Mouse (Mus musculus) liver, embryonic 11.5 days (tissue): ENCODE measurements around the gene Ssb. TPM values are rescaled to one million over a fixed set of nuclear protein-coding genes. Genes with fewer than 3 reads are reported as not detected.
A peak's percentile ranks its signal among the peaks of the same experiment; 100 is the strongest.

Experiments
- ATAC-seq: fragments of 200-750 bp; cut with Nextera tagmentation; replicated peaks from 2 replicates; pipeline ENCODE4 v1.8.0; 2017; ENCODE audit warnings: moderate number of reproducible peaks, mild to moderate bottlenecking, moderate TSS enrichment, moderate library complexity; ENCODE audit not compliant: low FRiP score
- DNase-seq: peaks from one replicate; pipeline ENCODE4 v3.0.0-alpha.2; 2017; ENCODE audit warnings: low spot score
- H3K27ac ChIP-seq: fragments of 300-500 bp; sonication (generic); 2 replicates; pipeline ENCODE4 v1.5.1; 2014; ENCODE audit warnings: mild to moderate bottlenecking, low read depth, low read length, control low read depth
- H3K27me3 ChIP-seq: fragments of 300-500 bp; sonication (generic); replicated peaks from 2 replicates; pipeline ENCODE4 v1.6.1; 2014; ENCODE audit warnings: low read length, mixed read lengths; ENCODE audit not compliant: control insufficient read depth, insufficient read depth
- H3K36me3 ChIP-seq: fragments of 300-500 bp; sonication (generic); 2 replicates; pipeline ENCODE4 v1.6.1; 2014; ENCODE audit warnings: mild to moderate bottlenecking, low read length, moderate library complexity, mixed read lengths; ENCODE audit not compliant: control insufficient read depth, insufficient read depth
- H3K4me1 ChIP-seq: fragments of 300-500 bp; sonication (generic); replicated peaks from 2 replicates; pipeline ENCODE4 v1.6.1; 2014; ENCODE audit warnings: low read length, mixed read lengths; ENCODE audit not compliant: control insufficient read depth, insufficient read depth
- H3K4me2 ChIP-seq: fragments of 300-500 bp; sonication (generic); 2 replicates; pipeline ENCODE4 v1.6.1; 2014; ENCODE audit warnings: mild to moderate bottlenecking, control low read depth, moderate library complexity
- H3K4me3 ChIP-seq: fragments of 300-500 bp; sonication (generic); 2 replicates; pipeline ENCODE4 v1.5.1; 2014; ENCODE audit warnings: low read depth, low read length, control low read depth
- H3K9ac ChIP-seq: fragments of 300-500 bp; sonication (generic); 2 replicates; pipeline ENCODE4 v1.6.1; 2014; ENCODE audit warnings: low read depth, low read length, control low read depth
- H3K9me3 ChIP-seq: fragments of 300-500 bp; sonication (generic); 2 replicates; pipeline ENCODE4 v1.6.1; 2016; ENCODE audit warnings: low read length, inconsistent platforms, mixed read lengths; ENCODE audit not compliant: control insufficient read depth
- WGBS: fragments of 180-500 bp; shearing (Covaris S2); extraction: QIAGEN DNeasy Blood & Tissue Kit; methylation state at CpG from one replicate; pipeline ENCODE4 v1.1.7; 2014; 5-methylcytosine and 5-hydroxymethylcytosine counted together
- polyA plus RNA-seq: library from polyadenylated mRNA; unstranded; fragments of >200 nt; fragmentation: Nextera tagmentation; extraction: Ambion mirVana; gene quantifications from 2 replicates; pipeline ENCODE4 v1.2.1, GENCODE M21; 2014

The Ssb gene
- polyA plus RNA-seq, 1 experiment from 2014 or later = 327 TPM

GRCm38 (mm10) chr2:69851427-69852058 lies 9.8 kb upstream of the Ssb start:
- H3K27ac ChIP-seq = no peak overlapping the region
- H3K9me3 ChIP-seq = no peaks in the 10 kb centered on the region
- H3K36me3 ChIP-seq = no peaks in the 10 kb centered on the region
- DNase-seq = no peak
- H3K4me2 ChIP-seq = no peak overlapping the region
- WGBS = 65% methylated on average over 2 of the region's 2 CpGs
- ATAC-seq = peak; percentile 87
- no peak overlapping the region for H3K4me3 ChIP-seq
- H3K4me1 ChIP-seq = 0 out of 2 replicates have a peak, but pooled peaks cover 3% of the 10 kb centered on the region
- no peaks in the 10 kb centered on the region for H3K27me3 ChIP-seq
- no peak overlapping the region for H3K9ac ChIP-seq

GRCm38 (mm10) chr2:69856392-69856791 lies 5.0 kb upstream of the Ssb start:
- no peak for DNase-seq
- Histone ChIP-seq H3K9ac (0 out of 2 replicates have a peak overlapping the region, but pooled peaks have one; percentile 17), H3K4me3 (no peak overlapping the region), H3K4me1 (0 out of 2 replicates have a peak, but pooled peaks cover 6% of the 10 kb centered on the region), H3K27ac (no peak overlapping the region), H3K27me3 (no peaks in the 10 kb centered on the region), H3K9me3 (no peaks in the 10 kb centered on the region), H3K36me3 (no peaks in the 10 kb centered on the region), H3K4me2 (no peak overlapping the region)
- 28% methylated on average over 8 of the region's 8 CpGs for WGBS
- no peak for ATAC-seq

GRCm38 (mm10) chr2:69857882-69858281 lies 3.5 kb upstream of the Ssb start:
- Histone ChIP-seq H3K9me3 (no peaks in the 10 kb centered on the region), H3K4me3 (no peak overlapping the region), H3K27ac (no peak overlapping the region), H3K27me3 (no peaks in the 10 kb centered on the region), H3K9ac (no peak overlapping the region), H3K4me2 (no peak overlapping the region), H3K4me1 (peaks cover 5% of the 10 kb centered on the region), H3K36me3 (no peaks in the 10 kb centered on the region)
- 79% methylated on average over 1 of the region's 1 CpGs for WGBS
- ATAC-seq = no peak
- DNase-seq = no peak

DNA sequence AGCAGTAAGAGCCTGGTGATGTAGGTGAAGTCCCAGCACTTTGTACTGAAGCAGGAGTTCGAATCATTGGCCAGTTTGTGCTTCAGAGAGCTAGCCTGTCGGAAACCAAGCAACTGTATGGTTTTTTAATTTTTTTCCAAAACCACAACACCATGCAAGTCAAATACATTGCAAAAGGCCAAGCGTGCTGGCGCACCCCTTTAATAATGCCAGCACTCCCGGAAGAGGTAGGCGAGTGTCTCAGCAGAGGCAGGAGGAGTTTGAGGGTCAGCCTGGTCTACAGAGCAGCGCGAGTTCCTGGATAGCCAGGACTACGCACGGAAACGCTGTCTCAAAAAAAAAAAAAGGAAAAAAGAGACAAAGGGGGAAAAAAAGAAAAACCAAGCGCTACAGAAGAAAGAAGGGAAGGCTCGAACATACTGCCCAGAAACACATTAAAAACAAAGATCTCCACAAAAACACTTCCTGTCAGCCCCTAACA lies 350 bp upstream of the Ssb start:
- peak overlapping the region; percentile 99 for H3K9ac ChIP-seq
- H3K4me3 ChIP-seq = peak overlapping the region; percentile 100
- 7% methylated on average over 13 of the region's 13 CpGs for WGBS
- H3K27me3 ChIP-seq = no peaks in the 10 kb centered on the region
- peak overlapping the region; percentile 87 for H3K27ac ChIP-seq
- ATAC-seq (peak; percentile 72), DNase-seq (no peak)
- H3K9me3 ChIP-seq = no peaks in the 10 kb centered on the region
- peak overlapping the region; percentile 77 for H3K4me2 ChIP-seq
- H3K36me3 ChIP-seq = peaks cover 2% of the 10 kb centered on the region; the same call in 1 of the 2 replicates
- H3K4me1 ChIP-seq = peaks cover 6% of the 10 kb centered on the region

- peaks cover 6% of the 10 kb centered on the region for H3K4me1 ChIP-seq
- H3K4me3 ChIP-seq = peak overlapping the region; percentile 100
- H3K27me3 ChIP-seq = no peaks in the 10 kb centered on the region
- H3K9me3 ChIP-seq = no peaks in the 10 kb centered on the region
- peak overlapping the region; percentile 78 for H3K4me2 ChIP-seq
- H3K9ac ChIP-seq = peak overlapping the region; percentile 99
- DNase-seq (no peak), ATAC-seq (no peak)
- peaks cover 4% of the 10 kb centered on the region; the same call in 1 of the 2 replicates for H3K36me3 ChIP-seq
- WGBS = 2% methylated on average over 13 of the region's 13 CpGs
- H3K27ac ChIP-seq = peak overlapping the region; percentile 87
These were observed 825 bp downstream of the Ssb start for GRCm38 (mm10) chr2:69862117-69862657.

DNA sequence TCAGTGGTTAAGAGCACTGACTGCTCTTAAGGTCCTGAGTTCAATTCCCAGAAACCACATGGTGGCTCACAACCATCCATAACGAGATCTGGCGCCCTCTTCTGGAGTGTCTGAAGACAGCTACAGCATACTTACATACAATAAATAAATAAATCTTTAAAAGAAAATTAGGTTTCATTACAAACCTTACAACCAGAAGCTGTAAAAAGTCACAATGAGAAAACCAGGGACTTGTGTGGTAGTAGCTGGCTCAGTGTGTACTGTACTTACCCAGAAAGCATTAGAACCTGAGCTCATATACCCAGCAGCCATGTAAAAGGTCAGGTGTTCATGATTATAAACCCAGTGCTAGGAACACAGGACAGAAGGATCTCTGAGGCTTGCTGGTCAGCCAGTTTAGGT lies 22.6 kb downstream of the Ssb start:
- Histone ChIP-seq H3K9ac (no peak overlapping the region), H3K4me1 (no peaks in the 10 kb centered on the region), H3K9me3 (no peaks in the 10 kb centered on the region), H3K4me3 (peak overlapping the region; percentile 62), H3K36me3 (0 out of 2 replicates have a peak, but pooled peaks cover 2% of the 10 kb centered on the region), H3K27ac (no peak overlapping the region), H3K27me3 (no peaks in the 10 kb centered on the region), H3K4me2 (peak overlapping the region; percentile 88)
- no peak for ATAC-seq
- WGBS = 47% methylated on average over 2 of the region's 2 CpGs
- DNase-seq = no peak

- H3K9ac ChIP-seq = peak overlapping the region; percentile 75
- 0 out of 2 replicates have a peak, but pooled peaks cover 2% of the 10 kb centered on the region for H3K36me3 ChIP-seq
- H3K4me2 ChIP-seq = peak overlapping the region; percentile 88
- no peaks in the 10 kb centered on the region for H3K9me3 ChIP-seq
- peak overlapping the region; percentile 10; the same call in 1 of the 2 replicates for H3K27ac ChIP-seq
- ATAC-seq (no peak), DNase-seq (no peak)
- no peaks in the 10 kb centered on the region for H3K4me1 ChIP-seq
- H3K4me3 ChIP-seq = peak overlapping the region; percentile 62
- H3K27me3 ChIP-seq = no peaks in the 10 kb centered on the region
- 38% methylated on average over 6 of the region's 6 CpGs for WGBS
These were observed 23.2 kb downstream of the Ssb start for GRCm38 (mm10) chr2:69884581-69884980.

- DNase-seq (peak; percentile 45), ATAC-seq (peak; percentile 57)
- Histone ChIP-seq H3K36me3 (0 out of 2 replicates have a peak, but pooled peaks cover 2% of the 10 kb centered on the region), H3K4me1 (no peaks in the 10 kb centered on the region), H3K9ac (peak overlapping the region; percentile 75), H3K27ac (peak overlapping the region; percentile 10; the same call in 1 of the 2 replicates), H3K4me3 (peak overlapping the region; percentile 62), H3K27me3 (no peaks in the 10 kb centered on the region), H3K9me3 (no peaks in the 10 kb centered on the region), H3K4me2 (peak overlapping the region; percentile 88)
- 4% methylated on average over 12 of the region's 12 CpGs for WGBS
These were observed 23.7 kb downstream of the Ssb start for GRCm38 (mm10) chr2:69885050-69885449.
